Mouse (Mus musculus) brain, embryonic 14.5 days (tissue): ENCODE results near the gene Tfe3. TPM values are rescaled to one million over a fixed set of nuclear protein-coding genes. Genes with fewer than 3 reads are reported as not detected.

Experiments used
- DNase-seq: peaks from one replicate; pipeline ENCODE4 v3.0.0-alpha.2; 2011; ENCODE audit warnings: low read depth
- CTCF ChIP-seq: fragments of 200-500 bp; IDR thresholded peaks from 2 replicates; pipeline ENCODE4 v1.5.1; 2012; ENCODE audit warnings: inconsistent platforms, mild to moderate bottlenecking, moderate library complexity, borderline replicate concordance; ENCODE audit not compliant: insufficient read depth, insufficient read length; ENCODE audit errors: extremely low read depth
- POLR2A ChIP-seq: fragments of 200-500 bp; IDR thresholded peaks from 2 replicates; pipeline ENCODE4 v1.6.1; 2012; ENCODE audit warnings: mild to moderate bottlenecking, inconsistent platforms, borderline replicate concordance; ENCODE audit not compliant: poor library complexity, insufficient read depth, insufficient read length, severe bottlenecking; ENCODE audit errors: extremely low read depth
- polyA plus RNA-seq: library from polyadenylated mRNA; depleted of rRNA; stranded (reverse); fragments of >200 nt; gene quantifications from 2 replicates; pipeline ENCODE4 v1.2.3, GENCODE M21; 2012

Tfe3 gene
- polyA plus RNA-seq, 1 experiment = 22.6 TPM

- TF ChIP-seq CTCF (peak; percentile 45), POLR2A (no peak)
- DNase-seq = peak; percentile 46
Observed at GRCm38 (mm10) chrX:7733571-7734156, 28.7 kb upstream of the Tfe3 start.

- peak; percentile 31 for DNase-seq
- TF ChIP-seq POLR2A (no peak), CTCF (no peak)
Observed at GRCm38 (mm10) chrX:7739336-7740081, 22.9 kb upstream of the Tfe3 start.

GRCm38 (mm10) chrX:7740082-7740819 lies 22.1 kb upstream of the Tfe3 start:
- no peak for DNase-seq
- no peak for TF ChIP-seq POLR2A
- no peak for TF ChIP-seq CTCF

- TF ChIP-seq CTCF (no peak), POLR2A (no peak)
Observed at GRCm38 (mm10) chrX:7741103-7741502, 21.3 kb upstream of the Tfe3 start.

GRCm38 (mm10) chrX:7743470-7743869 lies 18.9 kb upstream of the Tfe3 start:
- DNase-seq = peak; percentile 7
- no peak for TF ChIP-seq POLR2A
- TF ChIP-seq CTCF = peak; percentile 29; the same call in 1 of the 2 replicates

More at GRCm38 (mm10) chrX:7741103-7741502, 21.3 kb upstream of the Tfe3 start:
- no peak for DNase-seq

GRCm38 (mm10) chrX:7744940-7745339 lies 17.4 kb upstream of the Tfe3 start:
- TF ChIP-seq CTCF (no peak), POLR2A (no peak)

GRCm38 (mm10) chrX:7745429-7745828 lies 16.9 kb upstream of the Tfe3 start:
- TF ChIP-seq CTCF (no peak), POLR2A (no peak)
- DNase-seq = no peak

More at GRCm38 (mm10) chrX:7744940-7745339, 17.4 kb upstream of the Tfe3 start:
- no peak for DNase-seq

GRCm38 (mm10) chrX:7750432-7751116 lies 11.8 kb upstream of the Tfe3 start, which contains the start of gene Ccdc120:
Gene Ccdc120 (minus strand): TSS chrX:7750905.
- TF ChIP-seq CTCF (no peak), POLR2A (no peak)
- peak; percentile 95 for DNase-seq

GRCm38 (mm10) chrX:7753627-7754026 lies 8.7 kb upstream of the Tfe3 start:
- DNase-seq = peak; percentile 43

- DNase-seq = no peak
- TF ChIP-seq CTCF (no peak), POLR2A (no peak)
Observed at GRCm38 (mm10) chrX:7762921-7763197, 499 bp downstream of the Tfe3 start.
